Mouse (Mus musculus): ENCODE results near the gene Cd163.

Cd163 gene

GRCm38 (mm10) chr6:124364328-124364727, 59.9 kb downstream of the Cd163 start:
- no peak for DNase-seq (ENCODE audit: low spot score)

- no peak for DNase-seq (ENCODE audit: low spot score)
These were observed 69.2 kb downstream of the Cd163 start for GRCm38 (mm10) chr6:124373584-124374206.

- DNase-seq (ENCODE audit: low spot score) = no peak
These were observed 70.2 kb downstream of the Cd163 start for GRCm38 (mm10) chr6:124374683-124375082.

- DNase-seq (ENCODE audit: low spot score) = no peak
These were observed 71.0 kb downstream of the Cd163 start for GRCm38 (mm10) chr6:124375435-124375884.

DNA sequence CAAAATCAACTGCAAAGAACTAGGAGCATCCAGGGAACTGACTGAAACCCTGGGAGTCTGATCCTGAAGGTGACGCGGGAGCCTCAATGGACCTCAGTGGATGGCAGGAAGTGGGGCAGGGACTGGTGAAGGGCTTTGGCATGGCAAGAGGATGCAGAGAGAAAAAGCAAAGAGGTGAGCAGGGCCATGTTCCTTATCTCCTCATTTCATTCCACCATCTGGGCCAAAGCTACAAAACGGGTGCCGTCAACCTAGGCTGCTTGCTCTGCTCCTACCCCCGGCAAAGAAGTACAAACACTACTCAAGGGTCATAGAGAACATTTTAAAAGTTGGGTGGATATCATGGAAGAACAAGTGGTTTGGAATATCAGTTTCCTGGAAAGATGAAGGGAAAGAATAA, 71.9 kb downstream of the Cd163 start:
- no peak for DNase-seq (ENCODE audit: low spot score)

GRCm38 (mm10) chr6:124377494-124378255, 73.2 kb downstream of the Cd163 start:
- no peak for DNase-seq (ENCODE audit: low spot score)

DNA sequence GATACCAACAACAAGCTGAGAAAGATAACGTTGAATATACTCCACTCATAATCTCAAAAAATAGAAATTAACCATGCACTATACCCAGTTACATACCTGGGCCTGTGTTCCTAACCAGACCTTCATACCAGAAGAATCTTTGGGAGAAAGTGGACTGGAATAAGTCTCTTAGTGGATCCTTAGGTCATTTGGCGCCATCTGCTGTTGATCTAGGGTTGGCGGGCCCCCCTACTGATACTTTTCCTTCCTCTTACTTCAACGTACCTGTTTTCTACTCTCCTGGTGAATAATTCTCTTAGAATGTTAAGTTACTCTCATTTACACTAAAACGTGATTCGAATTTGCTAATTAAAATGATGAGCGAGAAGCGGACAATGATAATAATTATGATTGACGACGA, 74.9 kb downstream of the Cd163 start:
- DNase-seq (ENCODE audit: low spot score) = no peak
